Mouse (Mus musculus) cerebellum, adult 2 months (tissue): Measurements from ENCODE around the gene Anp32b. TPM values are rescaled to one million over a fixed set of nuclear protein-coding genes. Genes with fewer than 3 reads are reported as not detected.

Source experiments
- DNase-seq, 2 experiments: peaks; one replicate each; pipeline ENCODE4 v3.0.0; 2021
- H3K27ac ChIP-seq: fragments of 200-500 bp; 2 replicates; pipeline ENCODE4 v1.5.1; 2012; ENCODE audit warnings: low read length, control low read depth, inconsistent platforms; ENCODE audit not compliant: insufficient read depth
- H3K27me3 ChIP-seq: fragments of 200-500 bp; 2 replicates; pipeline ENCODE4 v1.6.1; 2012; ENCODE audit warnings: inconsistent platforms, mild to moderate bottlenecking, low read length, moderate library complexity; ENCODE audit not compliant: control insufficient read depth, insufficient read depth
- H3K4me1 ChIP-seq: fragments of 200-500 bp; 2 replicates; pipeline ENCODE4 v1.6.1; 2011; ENCODE audit warnings: low read length; ENCODE audit not compliant: control insufficient read depth, insufficient read depth
- H3K4me3 ChIP-seq: fragments of 200-500 bp; replicated peaks from 2 replicates; pipeline ENCODE3; 2011; ENCODE audit warnings: mild to moderate bottlenecking, low read depth, low read length, control low read depth; ENCODE audit not compliant: insufficient read depth
- CTCF ChIP-seq: fragments of 200-500 bp; IDR thresholded peaks from 2 replicates; pipeline ENCODE4 v1.5.1; 2011; ENCODE audit warnings: low read depth, mild to moderate bottlenecking, control low read depth, low read length, moderate library complexity, borderline replicate concordance; ENCODE audit not compliant: insufficient read depth
- POLR2A ChIP-seq: fragments of 200-500 bp; IDR thresholded peaks from 2 replicates; pipeline ENCODE4 v1.6.1; 2011; ENCODE audit warnings: low read length, control low read depth, borderline replicate concordance; ENCODE audit not compliant: insufficient read depth
- WGBS: fragments of 180-500 bp; shearing (Covaris S2); methylation state at CpG from one replicate; pipeline ENCODE4 v1.1.7; 2018; 5-methylcytosine and 5-hydroxymethylcytosine counted together
- polyA plus RNA-seq: library from polyadenylated mRNA; depleted of rRNA; stranded (reverse); fragments of >200 nt; gene quantifications from 2 replicates; pipeline ENCODE4 v1.2.3, GENCODE M21; 2012

The Anp32b gene
- polyA plus RNA-seq, 1 experiment, result 51.8 TPM

GRCm38 (mm10) chr4:46479081-46479480, 28.4 kb downstream of the Anp32b start:
- Histone ChIP-seq H3K4me1 (no peaks in the 10 kb centered on the region), H3K27ac (no peak overlapping the region), H3K27me3 (no peaks in the 10 kb centered on the region), H3K4me3 (no peak overlapping the region)
- no peak for DNase-seq
- 90% methylated on average over 2 of the region's 2 CpGs for WGBS
- no peak for TF ChIP-seq CTCF
- TF ChIP-seq POLR2A, result no peak

- 57% methylated on average over 14 of the region's 14 CpGs for WGBS
- Histone ChIP-seq H3K27ac (no peak overlapping the region), H3K4me1 (no peaks in the 10 kb centered on the region), H3K4me3 (no peak overlapping the region), H3K27me3 (no peaks in the 10 kb centered on the region)
- TF ChIP-seq POLR2A (no peak), CTCF (no peak)
- no peak for DNase-seq
Measured at GRCm38 (mm10) chr4:46485696-46486417, 35.2 kb downstream of the Anp32b start.

GRCm38 (mm10) chr4:46487348-46487747, 36.6 kb downstream of the Anp32b start:
- DNase-seq, result peak in 1 of 2 experiments; percentile 50
- no peak overlapping the region for H3K27ac ChIP-seq
- H3K27me3 ChIP-seq, result no peaks in the 10 kb centered on the region
- WGBS, result 58% methylated on average over 5 of the region's 5 CpGs
- no peak for TF ChIP-seq POLR2A
- TF ChIP-seq CTCF, result no peak
- H3K4me1 ChIP-seq, result no peaks in the 10 kb centered on the region
- no peak overlapping the region for H3K4me3 ChIP-seq

GRCm38 (mm10) chr4:46489028-46489925, 38.6 kb downstream of the Anp32b start, which contains the start of gene Nans:
Gene Nans, plus strand, starts transcription at chr4:46489248.
- no peaks in the 10 kb centered on the region for H3K27me3 ChIP-seq
- DNase-seq, result peak; percentile 93 to 95
- no peaks in the 10 kb centered on the region for H3K4me1 ChIP-seq
- WGBS, result 1% methylated on average over 58 of the region's 58 CpGs
- no peak within 1 kb of the TSS for H3K27ac ChIP-seq
- TF ChIP-seq POLR2A (peak; percentile 59; the same call in 1 of the 2 replicates), CTCF (no peak)
- H3K4me3 ChIP-seq, result peak within 1 kb of the TSS; percentile 89

- Histone ChIP-seq H3K4me1 (no peaks in the 10 kb centered on the region), H3K27me3 (no peaks in the 10 kb centered on the region), H3K27ac (no peak overlapping the region), H3K4me3 (no peak overlapping the region)
- TF ChIP-seq CTCF, result no peak
- TF ChIP-seq POLR2A, result no peak
- WGBS, result 91% methylated on average over 6 of the region's 6 CpGs
- no peak for DNase-seq
Measured at GRCm38 (mm10) chr4:46493071-46493470, 42.4 kb downstream of the Anp32b start.

GRCm38 (mm10) chr4:46495543-46495942, 44.8 kb downstream of the Anp32b start:
- WGBS, result 86% methylated on average over 12 of the region's 12 CpGs
- Histone ChIP-seq H3K4me3 (no peak overlapping the region), H3K27ac (no peak overlapping the region), H3K27me3 (no peaks in the 10 kb centered on the region), H3K4me1 (no peaks in the 10 kb centered on the region)
- DNase-seq, result no peak
- no peak for TF ChIP-seq CTCF
- TF ChIP-seq POLR2A, result no peak

GRCm38 (mm10) chr4:46497286-46497892, 46.7 kb downstream of the Anp32b start:
- Histone ChIP-seq H3K4me1 (no peaks in the 10 kb centered on the region), H3K4me3 (no peak overlapping the region), H3K27me3 (no peaks in the 10 kb centered on the region), H3K27ac (no peak overlapping the region)
- peak; percentile 85 for TF ChIP-seq CTCF
- no peak for TF ChIP-seq POLR2A
- DNase-seq, result peak; percentile 61 to 76
- WGBS, result 44% methylated on average over 4 of the region's 4 CpGs
